In the genomic region with DNA sequence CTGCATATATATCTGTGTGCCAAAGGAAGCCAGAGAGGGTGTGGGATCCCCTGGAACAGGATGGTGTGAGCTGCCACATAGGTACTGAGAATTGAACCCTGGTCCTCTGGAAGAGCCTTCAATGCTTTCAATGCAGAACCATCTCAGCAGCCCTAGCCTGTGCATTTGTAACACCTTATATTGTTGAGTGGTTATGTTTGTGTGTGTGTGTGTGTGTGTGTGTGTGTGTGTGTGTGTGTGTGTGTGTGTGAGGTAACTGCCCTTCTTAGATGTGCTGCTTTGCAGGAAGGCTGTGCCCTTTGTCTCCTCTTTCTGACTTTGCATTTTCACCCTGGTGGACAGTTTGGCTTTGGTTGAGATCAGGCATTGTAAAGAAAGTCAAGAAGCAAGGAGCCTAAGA, we compare ENCODE assay signal across 21 mouse cellular contexts.
DNase-seq lines count a peak whose midpoint lies in the region; ATAC-seq and TF ChIP-seq lines count a peak whose summit lies in the region.
"Had no signal": no experiment of that assay in that cellular context is flagged by ENCODE, and none has a peak within 500 bp of the region (broad histone marks: within the 10 kb centered on the region; RNA-seq: fewer than 3 reads in every experiment).

No protein-coding gene starts in this region.

- no peak for TF ChIP-seq CTCF in olfactory bulb, adult 2 months (IDR thresholded peaks at IDR 0.05; ENCODE audit: insufficient read depth, low read depth, low read length)

- no peak for TF ChIP-seq POLR2A in olfactory bulb, adult 2 months (IDR thresholded peaks at IDR 0.05; ENCODE audit: insufficient read depth, low read depth, low read length)

- no peak for ATAC-seq in kidney, embryonic 16.5 days (ENCODE audit: low FRiP score, low TSS enrichment)
- ATAC-seq in midbrain, embryonic 16.5 days, result no peak
- ATAC-seq: forebrain, embryonic 14.5 days had no signal

- H3K4me3 ChIP-seq in kidney, embryonic 16.5 days (ENCODE audit: low read length), result no peak overlapping the region
- no peak overlapping the region for H3K4me3 ChIP-seq in olfactory bulb, adult 2 months (ENCODE audit: insufficient read depth, low read depth, low read length)
- no peak overlapping the region for H3K4me3 ChIP-seq in midbrain, embryonic 16.5 days (ENCODE audit: low read depth, low read length)
- H3K4me3 ChIP-seq: embryonic facial prominence, embryonic 13.5 days; embryonic facial prominence, embryonic 15.5 days; erythroblast, embryonic 14.5 days; forebrain, embryonic 10.5 days; forebrain, embryonic 12.5 days had no signal

- 0 out of 2 replicates have a peak, but pooled peaks cover 2% of the 10 kb centered on the region for H3K27me3 ChIP-seq in kidney, embryonic 16.5 days (ENCODE audit: insufficient read depth, low read length)
- no peaks in the 10 kb centered on the region for H3K27me3 ChIP-seq in midbrain, embryonic 16.5 days (ENCODE audit: control insufficient read depth, insufficient read depth, low read depth, low read length)
- H3K27me3 ChIP-seq: embryonic facial prominence, embryonic 13.5 days; embryonic facial prominence, embryonic 15.5 days; forebrain, embryonic 12.5 days had no signal

- peaks cover 3% of the 10 kb centered on the region; the same call in 1 of the 2 replicates for H3K4me1 ChIP-seq in kidney, embryonic 16.5 days (ENCODE audit: insufficient read depth, low read length)
- peaks cover 17% of the 10 kb centered on the region for H3K4me1 ChIP-seq in olfactory bulb, adult 2 months (ENCODE audit: control insufficient read depth, insufficient read depth, low read length)
- no peaks in the 10 kb centered on the region for H3K4me1 ChIP-seq in midbrain, embryonic 16.5 days (ENCODE audit: control insufficient read depth, insufficient read depth, low read length)

- H3K4me2 ChIP-seq in kidney, embryonic 16.5 days (replicated peaks; ENCODE audit: low read depth, low read length), result no peak overlapping the region
- H3K4me2 ChIP-seq in midbrain, embryonic 16.5 days (ENCODE audit: low read length), result no peak overlapping the region
- H3K4me2 ChIP-seq: embryonic facial prominence, embryonic 13.5 days; embryonic facial prominence, embryonic 15.5 days; forebrain, embryonic 12.5 days had no signal

- H3K9ac ChIP-seq in kidney, embryonic 16.5 days (replicated peaks; ENCODE audit: low read length), result no peak overlapping the region
- no peak overlapping the region for H3K9ac ChIP-seq in midbrain, embryonic 16.5 days (ENCODE audit: low read depth, low read length)
- H3K9ac ChIP-seq: embryonic facial prominence, embryonic 13.5 days; embryonic facial prominence, embryonic 15.5 days; forebrain, embryonic 12.5 days had no signal

- H3K9me3 ChIP-seq in kidney, embryonic 16.5 days (ENCODE audit: low read length), result no peaks in the 10 kb centered on the region
- H3K9me3 ChIP-seq in midbrain, embryonic 16.5 days (replicated peaks; ENCODE audit: control insufficient read depth, low read length, poor library complexity, severe bottlenecking), result no peaks in the 10 kb centered on the region
- H3K9me3 ChIP-seq: embryonic facial prominence, embryonic 13.5 days; embryonic facial prominence, embryonic 15.5 days; forebrain, embryonic 10.5 days; forebrain, embryonic 12.5 days had no signal

- peak; percentile 42 for DNase-seq in heart, adult 11 months
- DNase-seq in heart, postnatal 4 days, result no peak
- peak; percentile 7 to 75 for DNase-seq in kidney, postnatal 25 days
- DNase-seq: adrenal gland, adult 2 months; adrenal gland, postnatal 10 days; adrenal gland, postnatal 25 days; cerebellum, adult 11 months; cerebellum, adult 18-20 months; cerebellum, adult 8-10 months; cerebellum, adult 9-11 months; cerebellum, postnatal 14 days; embryo, embryonic 11 days had no signal

- no peaks in the 10 kb centered on the region for H3K36me3 ChIP-seq in kidney, embryonic 16.5 days (ENCODE audit: insufficient read depth, low read length)
- H3K36me3 ChIP-seq in midbrain, embryonic 16.5 days (ENCODE audit: control insufficient read depth, insufficient read depth, low read length), result no peaks in the 10 kb centered on the region
- H3K36me3 ChIP-seq: embryonic facial prominence, embryonic 15.5 days; forebrain, embryonic 10.5 days; forebrain, embryonic 12.5 days had no signal

- no peak overlapping the region for H3K27ac ChIP-seq in kidney, embryonic 16.5 days (ENCODE audit: low read length)
- H3K27ac ChIP-seq in olfactory bulb, adult 2 months (ENCODE audit: insufficient read depth, low read depth, low read length), result peak overlapping the region; percentile 52
- no peak overlapping the region for H3K27ac ChIP-seq in midbrain, embryonic 16.5 days (ENCODE audit: low read length)
- H3K27ac ChIP-seq: embryonic facial prominence, embryonic 13.5 days; embryonic facial prominence, embryonic 15.5 days; forebrain, embryonic 10.5 days; forebrain, embryonic 12.5 days had no signal
